Mouse (Mus musculus) CD4-positive helper T cell, adult 2 months (primary cell): ENCODE data around the gene Gzf1.
A peak's percentile ranks its signal among the peaks of the same experiment; 100 is the strongest.

Experiments used
- DNase-seq: peaks from one replicate; pipeline ENCODE4 v3.0.0-alpha.2; 2012; ENCODE audit warnings: low read depth, missing footprints, low spot score

Gzf1 gene

DNA sequence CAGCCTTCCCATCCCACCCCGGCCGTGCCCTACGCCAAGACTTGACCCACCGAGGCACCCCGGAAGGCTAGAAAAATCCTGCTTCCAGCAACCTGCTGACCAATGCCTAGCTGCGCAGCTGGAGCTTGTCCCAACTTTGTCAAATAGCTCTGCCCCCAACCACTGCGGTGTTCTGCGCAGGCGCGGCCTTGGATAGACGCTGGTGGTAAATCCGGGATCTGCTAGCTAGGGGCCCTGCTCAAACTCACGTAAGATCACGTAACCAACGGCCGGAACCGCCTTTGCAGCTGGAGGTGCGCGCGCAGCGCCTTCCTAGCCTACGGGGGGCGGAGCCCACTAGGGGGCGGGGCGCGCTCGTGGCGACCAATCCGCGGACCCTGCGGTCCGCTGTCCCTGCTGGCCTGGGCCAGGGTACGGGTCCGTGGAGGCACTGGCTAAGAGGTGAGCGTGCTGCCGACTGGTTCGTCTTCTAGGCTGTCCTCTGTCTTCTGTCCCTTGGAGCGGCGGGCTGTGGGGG, at the start of gene Gzf1:
TSS of gene Gzf1 (plus strand) at position 249 of the 517 bp plus-strand sequence.
- DNase-seq, result peak; percentile 98

DNA sequence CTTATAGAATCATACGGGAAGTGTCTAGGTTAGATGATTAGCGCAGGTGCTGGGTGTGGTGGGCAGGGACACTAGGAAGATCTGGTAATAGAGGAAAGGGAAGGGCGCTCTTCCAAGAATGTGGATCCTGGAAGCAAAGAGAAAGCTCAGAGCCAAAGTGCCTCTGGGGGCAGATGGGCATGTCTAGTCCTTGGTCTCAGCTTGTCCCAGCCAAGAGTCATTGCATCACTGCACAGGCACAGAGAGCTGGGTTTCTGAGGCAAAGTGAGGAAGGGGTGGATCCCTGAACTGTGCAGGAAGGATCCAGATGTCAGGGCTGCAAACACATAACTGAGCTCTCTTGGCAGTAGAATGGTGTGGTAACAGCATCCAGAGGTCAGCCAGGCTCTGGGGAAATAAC, 49.2 kb upstream of the Gzf1 start:
- DNase-seq, result no peak

GRCm38 (mm10) chr2:148634466-148634865, 46.4 kb upstream of the Gzf1 start:
- no peak for DNase-seq

DNA sequence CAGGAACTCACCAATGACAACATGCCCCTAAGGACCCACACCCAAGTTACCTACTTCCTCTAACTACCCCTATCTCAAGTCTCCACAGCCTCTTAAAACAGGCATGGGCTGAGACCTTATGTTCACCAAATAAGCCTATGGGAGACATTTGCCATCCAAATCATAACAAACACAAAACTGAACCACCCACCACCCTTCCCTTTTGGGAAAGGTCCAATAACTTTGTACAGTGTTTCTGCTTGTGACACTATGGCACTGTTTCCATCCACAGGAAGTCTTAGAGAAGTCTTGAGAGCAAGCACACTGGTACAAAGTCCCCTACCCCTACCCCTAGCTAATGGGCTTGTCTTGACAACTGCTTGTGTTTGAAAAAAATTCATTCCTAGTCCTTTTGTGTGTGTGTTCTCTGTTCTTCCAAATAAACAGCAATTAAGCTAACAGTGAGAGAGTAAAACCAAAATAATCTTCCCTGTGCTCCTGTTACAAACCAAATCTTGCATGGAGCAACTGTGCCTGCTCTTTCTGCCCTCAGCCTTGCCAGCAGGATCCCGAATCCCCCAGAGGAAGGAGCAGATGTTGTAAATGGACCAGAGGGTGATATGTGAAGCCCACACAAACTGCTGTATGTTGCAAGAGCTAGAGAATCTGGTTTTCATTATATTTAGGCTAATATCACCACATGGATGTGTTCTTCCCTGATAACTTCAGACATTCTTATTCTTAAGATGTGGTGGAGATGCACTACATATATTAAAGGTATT, 38.0 kb upstream of the Gzf1 start:
- DNase-seq, result no peak

- no peak for DNase-seq
Observed at GRCm38 (mm10) chr2:148644421-148645000, 36.3 kb upstream of the Gzf1 start.

GRCm38 (mm10) chr2:148650587-148651357, 30.1 kb upstream of the Gzf1 start:
- DNase-seq, result no peak

DNA sequence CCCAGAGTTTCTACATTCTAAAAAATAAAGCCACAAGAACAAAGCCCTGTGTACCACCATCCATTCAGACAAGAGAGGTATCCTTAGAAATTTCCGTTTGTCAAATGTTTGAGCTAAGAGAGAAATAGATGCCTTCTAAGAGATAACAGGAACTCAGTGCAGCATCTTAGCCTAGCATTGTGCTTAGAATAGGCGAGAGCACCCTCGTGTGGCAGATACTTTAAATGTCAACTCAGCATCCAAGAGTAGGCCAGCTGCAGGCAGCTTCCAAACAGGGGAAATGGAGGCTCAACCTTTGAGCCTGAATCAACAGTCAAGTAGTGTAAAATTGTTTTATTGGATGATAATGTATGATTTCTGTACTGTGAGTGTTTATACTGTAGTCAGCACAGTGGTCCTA, 25.9 kb upstream of the Gzf1 start:
- peak; percentile 41 for DNase-seq

DNA sequence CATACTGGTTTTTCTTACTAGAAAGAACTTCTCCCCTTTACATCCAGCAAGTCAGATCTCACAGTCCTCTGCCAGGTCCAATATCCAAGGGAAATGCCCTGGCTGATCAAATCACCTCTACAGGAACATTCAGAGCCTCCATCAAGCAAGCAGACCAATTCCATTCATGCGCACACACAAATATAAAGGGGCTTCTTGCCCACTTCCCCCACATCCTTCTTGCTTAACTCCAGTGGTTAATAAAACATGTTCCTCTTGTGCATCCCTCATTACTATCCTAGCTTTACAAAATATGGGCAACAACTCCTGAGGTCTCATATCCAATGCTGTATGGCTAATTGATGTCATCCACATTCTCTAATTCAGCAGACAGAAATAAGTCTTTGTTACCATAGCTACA, 17.4 kb upstream of the Gzf1 start:
- DNase-seq, result no peak

- DNase-seq, result peak; percentile 98
Observed at GRCm38 (mm10) chr2:148672199-148673096, 8.4 kb upstream of the Gzf1 start, which contains the start of gene Nxt1. TSS of gene Nxt1 (plus strand) at chr2:148672601.

DNA sequence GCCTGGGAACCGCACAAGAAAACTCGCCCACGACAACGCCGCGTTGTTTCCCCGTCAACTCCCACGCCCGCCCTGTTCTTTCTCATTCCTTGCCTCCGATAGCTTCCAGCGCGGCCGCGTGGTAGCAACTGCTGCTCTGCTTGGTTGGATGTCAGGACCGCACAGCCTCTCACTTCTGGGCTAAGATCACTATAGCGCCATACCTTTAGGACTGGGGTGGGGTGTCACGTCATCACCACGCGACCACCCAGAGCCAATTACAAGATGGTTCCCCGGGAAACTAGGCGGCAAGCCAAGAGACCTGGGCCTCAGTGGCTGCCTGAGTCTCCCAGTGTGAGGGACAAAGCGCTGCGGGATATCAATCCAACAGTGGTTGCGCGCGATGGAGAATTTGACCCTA, 3.0 kb upstream of the Gzf1 start:
- no peak for DNase-seq

- no peak for DNase-seq
Observed at GRCm38 (mm10) chr2:148679346-148679745, 1.5 kb upstream of the Gzf1 start.

DNA sequence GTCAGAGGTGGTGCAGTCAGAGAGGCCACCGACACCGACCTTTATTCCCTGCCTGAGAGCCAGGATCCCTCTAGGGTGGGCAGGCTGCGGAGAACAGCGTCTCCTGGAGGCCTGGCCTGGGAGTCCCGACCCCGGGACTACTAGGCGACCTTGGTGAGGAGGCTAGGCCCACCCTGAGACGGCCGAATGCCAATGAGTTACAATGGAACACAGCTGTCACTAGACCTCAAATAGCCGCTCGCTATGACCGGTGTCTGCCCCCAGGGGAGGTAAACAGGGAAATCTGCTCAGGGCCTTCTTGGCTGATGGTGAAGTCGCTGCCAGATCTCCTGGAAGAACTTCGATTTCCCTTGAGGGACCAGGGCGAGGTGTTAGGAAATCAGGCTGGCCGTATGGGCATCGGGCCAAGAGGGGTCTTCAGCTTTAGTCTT, 653 bp downstream of the Gzf1 start:
- DNase-seq, result no peak

GRCm38 (mm10) chr2:148683031-148683430, 2.2 kb downstream of the Gzf1 start:
- DNase-seq, result no peak

DNA sequence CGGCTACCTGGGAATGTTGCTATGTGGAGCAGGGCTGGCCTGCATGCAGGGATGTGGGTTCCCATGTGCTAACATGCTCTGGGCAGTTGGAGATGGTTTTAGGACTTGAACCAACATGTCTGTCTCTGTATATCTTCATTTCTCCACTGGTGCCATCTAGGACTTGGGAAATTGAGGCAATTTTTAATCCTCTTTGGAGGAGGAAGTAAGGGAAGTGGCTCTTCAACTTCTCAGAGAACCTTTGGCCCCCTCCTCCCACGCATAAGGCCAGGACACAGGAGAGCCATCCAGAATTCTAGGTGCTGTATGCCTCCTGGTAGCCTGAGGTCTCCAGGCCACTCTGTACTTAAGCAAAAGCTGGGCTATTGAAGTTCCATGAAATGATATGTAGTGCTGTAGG, 4.1 kb downstream of the Gzf1 start:
- no peak for DNase-seq

- DNase-seq, result no peak
Observed at GRCm38 (mm10) chr2:148685709-148686108, 4.9 kb downstream of the Gzf1 start.

- no peak for DNase-seq
Observed at GRCm38 (mm10) chr2:148686862-148687261, 6.0 kb downstream of the Gzf1 start.

DNA sequence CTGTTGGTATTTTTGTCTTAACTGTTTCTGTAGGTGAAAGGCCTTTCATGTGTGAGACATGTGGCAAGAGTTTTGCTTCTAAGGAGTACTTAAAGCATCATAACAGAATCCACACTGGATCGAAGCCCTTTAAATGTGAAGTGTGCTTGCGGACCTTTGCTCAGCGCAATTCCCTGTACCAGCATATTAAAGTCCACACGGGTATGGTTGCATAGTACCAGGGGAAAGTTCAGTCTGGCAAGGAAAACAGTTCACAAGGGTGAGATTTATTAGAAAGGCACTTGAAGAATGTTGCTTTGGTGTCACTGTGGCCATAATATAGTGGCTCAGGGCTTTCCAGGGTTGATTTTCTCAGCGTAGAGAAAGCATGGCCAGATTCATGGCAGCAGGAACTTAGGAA, 7.1 kb downstream of the Gzf1 start:
- no peak for DNase-seq

- no peak for DNase-seq
Observed at GRCm38 (mm10) chr2:148689444-148690140, 8.8 kb downstream of the Gzf1 start.

DNA sequence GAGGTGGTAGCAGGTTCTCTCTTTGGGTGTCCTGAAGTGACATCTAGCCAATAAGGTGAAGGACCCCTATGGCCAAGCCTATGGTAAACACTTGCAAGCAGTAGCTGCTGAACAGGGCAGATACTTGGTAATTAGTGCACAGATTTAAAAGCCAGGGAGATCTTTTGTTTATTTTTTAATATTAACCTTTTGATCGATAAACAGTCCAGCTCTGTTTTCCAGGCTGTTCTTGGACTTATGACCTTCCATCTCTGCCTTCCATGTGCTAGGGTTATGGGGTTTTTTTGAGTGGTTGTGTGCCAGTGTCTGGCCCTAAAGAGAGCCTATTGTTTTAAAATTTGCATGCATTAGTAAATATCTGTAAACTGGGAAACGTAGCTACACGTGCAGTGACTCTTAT, 9.5 kb downstream of the Gzf1 start:
- DNase-seq, result no peak

DNA sequence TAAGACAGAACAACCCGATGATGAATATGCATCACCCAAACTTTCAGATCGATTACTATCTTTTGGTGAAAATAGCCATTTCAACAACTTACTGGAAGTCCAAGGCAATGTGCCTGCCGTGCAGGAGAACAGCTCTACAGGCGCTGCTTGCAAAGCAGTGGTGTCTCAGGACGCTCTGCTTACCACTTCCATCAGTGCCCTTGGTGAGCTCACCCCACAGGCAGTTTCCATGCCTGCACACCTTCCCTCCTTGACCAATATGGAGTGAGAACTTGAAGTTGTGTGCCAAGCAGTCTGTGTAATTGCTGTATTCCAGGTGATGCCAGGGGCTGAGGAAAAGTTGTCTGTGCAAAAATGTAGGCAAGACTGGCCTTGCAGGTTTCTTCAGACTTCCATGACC, 10.0 kb downstream of the Gzf1 start:
- DNase-seq, result no peak

DNA sequence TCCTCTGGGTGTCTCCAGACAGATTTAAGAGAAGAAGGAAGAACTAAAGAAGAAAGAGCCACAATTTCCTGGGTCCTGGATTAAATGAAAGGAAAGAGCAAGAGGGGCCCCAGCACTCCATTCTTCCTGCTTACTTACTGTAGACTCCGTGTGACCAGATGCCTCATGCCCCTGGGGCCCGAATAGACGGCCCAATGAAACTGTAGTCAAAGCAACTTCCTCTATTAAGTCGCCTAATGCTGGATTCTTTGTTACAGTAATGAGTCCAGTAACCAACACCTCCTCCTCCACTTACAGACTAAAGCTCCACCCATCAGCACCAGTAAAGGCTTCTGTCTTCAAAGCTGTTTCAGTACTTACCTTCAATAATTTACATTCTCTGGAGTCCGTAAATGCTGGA, 17.7 kb downstream of the Gzf1 start:
- DNase-seq, result no peak
